Mouse (Mus musculus) stomach, embryonic 15.5 days (tissue): Measurements from ENCODE around the gene Nrp1. TPM values are rescaled to one million over a fixed set of nuclear protein-coding genes. Genes with fewer than 3 reads are reported as not detected.

Source experiments
- ATAC-seq: fragments of 200-750 bp; cut with Nextera tagmentation; 2 replicates; pipeline ENCODE4 v1.8.0; 2017; ENCODE audit warnings: low read depth, moderate number of reproducible peaks, moderate TSS enrichment; ENCODE audit not compliant: insufficient read depth, low FRiP score
- H3K27ac ChIP-seq: fragments of 300-500 bp; sonication (generic); 2 replicates; pipeline ENCODE4 v1.5.1; 2015; ENCODE audit warnings: mild to moderate bottlenecking, inconsistent platforms
- H3K27me3 ChIP-seq: fragments of 300-500 bp; sonication (generic); replicated peaks from 2 replicates; pipeline ENCODE4 v1.6.1; 2015; ENCODE audit warnings: inconsistent platforms
- H3K36me3 ChIP-seq: fragments of 300-500 bp; sonication (generic); 2 replicates; pipeline ENCODE4 v1.6.1; 2015; ENCODE audit warnings: inconsistent platforms
- H3K4me1 ChIP-seq: fragments of 300-500 bp; sonication (generic); 2 replicates; pipeline ENCODE4 v1.6.1; 2015; ENCODE audit warnings: inconsistent platforms
- H3K4me2 ChIP-seq: fragments of 300-500 bp; sonication (generic); 2 replicates; pipeline ENCODE4 v1.6.1; 2015; ENCODE audit warnings: mild to moderate bottlenecking, inconsistent platforms
- H3K4me3 ChIP-seq: fragments of 300-500 bp; sonication (generic); replicated peaks from 2 replicates; pipeline ENCODE4 v1.5.1; 2015; ENCODE audit warnings: inconsistent platforms
- H3K9ac ChIP-seq: fragments of 300-500 bp; sonication (generic); 2 replicates; pipeline ENCODE4 v1.6.1; 2015; ENCODE audit warnings: inconsistent platforms
- H3K9me3 ChIP-seq: fragments of 300-500 bp; sonication (generic); 2 replicates; pipeline ENCODE4 v1.6.1; 2016; ENCODE audit warnings: inconsistent platforms
- WGBS: fragments of 180-500 bp; shearing (Covaris S2); methylation state at CpG from one replicate; pipeline ENCODE4 v1.1.7; 2015; 5-methylcytosine and 5-hydroxymethylcytosine counted together
- polyA plus RNA-seq: library from polyadenylated mRNA; unstranded; fragments of >200 nt; fragmentation: Nextera tagmentation; extraction: Ambion mirVana; gene quantifications from 2 replicates; pipeline ENCODE4 v1.2.1, GENCODE M21; 2015

Nrp1 gene
- polyA plus RNA-seq, 1 experiment from 2014 or later: 62.7 TPM

- ATAC-seq: no peak
- H3K9ac ChIP-seq: no peak overlapping the region
- H3K4me2 ChIP-seq: no peak overlapping the region
- H3K27ac ChIP-seq: no peak overlapping the region
- H3K4me3 ChIP-seq: no peak overlapping the region
- peaks cover 2% of the 10 kb centered on the region; the same call in 1 of the 2 replicates for H3K36me3 ChIP-seq
- no peaks in the 10 kb centered on the region for H3K27me3 ChIP-seq
- WGBS: 81% methylated on average over 5 of the region's 5 CpGs
- H3K9me3 ChIP-seq: no peaks in the 10 kb centered on the region
- peaks cover 9% of the 10 kb centered on the region for H3K4me1 ChIP-seq
Measured at GRCm38 (mm10) chr8:128372724-128373123, 14.3 kb downstream of the Nrp1 start.

GRCm38 (mm10) chr8:128373418-128373817, 15.0 kb downstream of the Nrp1 start:
- H3K4me2 ChIP-seq: no peak overlapping the region
- ATAC-seq: no peak
- no peak overlapping the region for H3K9ac ChIP-seq
- peaks cover 2% of the 10 kb centered on the region; the same call in 1 of the 2 replicates for H3K36me3 ChIP-seq
- peaks cover 9% of the 10 kb centered on the region for H3K4me1 ChIP-seq
- H3K27me3 ChIP-seq: no peaks in the 10 kb centered on the region
- no peaks in the 10 kb centered on the region for H3K9me3 ChIP-seq
- no peak overlapping the region for H3K4me3 ChIP-seq
- 78% methylated on average over 6 of the region's 6 CpGs for WGBS
- no peak overlapping the region for H3K27ac ChIP-seq

GRCm38 (mm10) chr8:128375291-128375690, 16.9 kb downstream of the Nrp1 start:
- peaks cover 2% of the 10 kb centered on the region; the same call in 1 of the 2 replicates for H3K36me3 ChIP-seq
- peaks cover 9% of the 10 kb centered on the region; the same call in 1 of the 2 replicates for H3K4me1 ChIP-seq
- no peak overlapping the region for H3K27ac ChIP-seq
- H3K27me3 ChIP-seq: no peaks in the 10 kb centered on the region
- 49% methylated on average over 4 of the region's 4 CpGs for WGBS
- H3K9me3 ChIP-seq: no peaks in the 10 kb centered on the region
- no peak overlapping the region for H3K4me3 ChIP-seq
- no peak overlapping the region for H3K9ac ChIP-seq
- H3K4me2 ChIP-seq: no peak overlapping the region
- ATAC-seq: no peak

GRCm38 (mm10) chr8:128383176-128383575, 24.8 kb downstream of the Nrp1 start:
- WGBS: 32% methylated on average over 3 of the region's 3 CpGs
- H3K4me2 ChIP-seq: no peak overlapping the region
- H3K9me3 ChIP-seq: no peaks in the 10 kb centered on the region
- no peak; the same call in 1 of the 2 replicates for ATAC-seq
- no peak overlapping the region for H3K9ac ChIP-seq
- H3K4me1 ChIP-seq: peaks cover 7% of the 10 kb centered on the region
- no peak overlapping the region for H3K27ac ChIP-seq
- no peak overlapping the region for H3K4me3 ChIP-seq
- no peaks in the 10 kb centered on the region for H3K36me3 ChIP-seq
- H3K27me3 ChIP-seq: no peaks in the 10 kb centered on the region

- no peak overlapping the region for H3K4me3 ChIP-seq
- 63% methylated on average over 2 of the region's 2 CpGs for WGBS
Measured at GRCm38 (mm10) chr8:128384366-128384765, 26.0 kb downstream of the Nrp1 start.

GRCm38 (mm10) chr8:128384921-128385332, 26.5 kb downstream of the Nrp1 start:
- no peak overlapping the region for H3K4me3 ChIP-seq
- no peaks in the 10 kb centered on the region for H3K36me3 ChIP-seq
- peaks cover 7% of the 10 kb centered on the region for H3K4me1 ChIP-seq
- WGBS: 55% methylated on average over 5 of the region's 5 CpGs
- H3K4me2 ChIP-seq: no peak overlapping the region
- H3K27me3 ChIP-seq: no peaks in the 10 kb centered on the region
- H3K27ac ChIP-seq: no peak overlapping the region
- no peak overlapping the region for H3K9ac ChIP-seq
- H3K9me3 ChIP-seq: no peaks in the 10 kb centered on the region
- no peak for ATAC-seq

More at GRCm38 (mm10) chr8:128384366-128384765, 26.0 kb downstream of the Nrp1 start:
- H3K27ac ChIP-seq: no peak overlapping the region
- H3K9me3 ChIP-seq: no peaks in the 10 kb centered on the region
- no peaks in the 10 kb centered on the region for H3K36me3 ChIP-seq
- H3K27me3 ChIP-seq: no peaks in the 10 kb centered on the region
- ATAC-seq: no peak
- H3K9ac ChIP-seq: no peak overlapping the region
- H3K4me1 ChIP-seq: peaks cover 7% of the 10 kb centered on the region
- no peak overlapping the region for H3K4me2 ChIP-seq

- no peaks in the 10 kb centered on the region for H3K36me3 ChIP-seq
- H3K27ac ChIP-seq: no peak overlapping the region
- H3K9me3 ChIP-seq: no peaks in the 10 kb centered on the region
- H3K27me3 ChIP-seq: no peaks in the 10 kb centered on the region
- WGBS: 65% methylated on average over 2 of the region's 2 CpGs
- ATAC-seq: no peak
- no peak overlapping the region for H3K9ac ChIP-seq
- no peak overlapping the region for H3K4me3 ChIP-seq
- peaks cover 4% of the 10 kb centered on the region for H3K4me1 ChIP-seq
- H3K4me2 ChIP-seq: no peak overlapping the region
Measured at GRCm38 (mm10) chr8:128386963-128387621, 28.7 kb downstream of the Nrp1 start.

- Histone ChIP-seq H3K9ac (no peak overlapping the region), H3K27ac (no peak overlapping the region), H3K4me2 (no peak overlapping the region), H3K36me3 (no peaks in the 10 kb centered on the region), H3K4me1 (peaks cover 4% of the 10 kb centered on the region; the same call in 1 of the 2 replicates), H3K27me3 (no peaks in the 10 kb centered on the region), H3K9me3 (no peaks in the 10 kb centered on the region), H3K4me3 (no peak overlapping the region)
- no peak for ATAC-seq
Measured at GRCm38 (mm10) chr8:128390759-128391158, 32.4 kb downstream of the Nrp1 start.

GRCm38 (mm10) chr8:128391182-128391760, 32.9 kb downstream of the Nrp1 start:
- Histone ChIP-seq H3K27ac (no peak overlapping the region), H3K4me3 (no peak overlapping the region), H3K4me1 (peaks cover 4% of the 10 kb centered on the region; the same call in 1 of the 2 replicates), H3K9me3 (no peaks in the 10 kb centered on the region), H3K36me3 (no peaks in the 10 kb centered on the region), H3K27me3 (no peaks in the 10 kb centered on the region), H3K4me2 (no peak overlapping the region), H3K9ac (no peak overlapping the region)
- 80% methylated on average over 4 of the region's 4 CpGs for WGBS
- ATAC-seq: no peak

- H3K36me3 ChIP-seq: no peaks in the 10 kb centered on the region
- no peak overlapping the region for H3K4me2 ChIP-seq
- no peaks in the 10 kb centered on the region for H3K9me3 ChIP-seq
- no peak overlapping the region for H3K27ac ChIP-seq
- ATAC-seq: no peak
- H3K9ac ChIP-seq: no peak overlapping the region
- WGBS: 73% methylated on average over 5 of the region's 5 CpGs
- no peaks in the 10 kb centered on the region for H3K27me3 ChIP-seq
- no peaks in the 10 kb centered on the region for H3K4me1 ChIP-seq
- H3K4me3 ChIP-seq: no peak overlapping the region
Measured at GRCm38 (mm10) chr8:128394671-128395193, 36.3 kb downstream of the Nrp1 start.

GRCm38 (mm10) chr8:128396968-128397367, 38.6 kb downstream of the Nrp1 start:
- Histone ChIP-seq H3K27me3 (no peaks in the 10 kb centered on the region), H3K4me2 (no peak overlapping the region), H3K4me3 (no peak overlapping the region), H3K36me3 (no peaks in the 10 kb centered on the region), H3K9ac (no peak overlapping the region), H3K4me1 (no peaks in the 10 kb centered on the region), H3K9me3 (no peaks in the 10 kb centered on the region), H3K27ac (no peak overlapping the region)
- WGBS: 37% methylated on average over 7 of the region's 7 CpGs
- no peak for ATAC-seq

GRCm38 (mm10) chr8:128397441-128397840, 39.0 kb downstream of the Nrp1 start:
- 43% methylated on average over 3 of the region's 3 CpGs for WGBS
- H3K4me1 ChIP-seq: no peaks in the 10 kb centered on the region
- ATAC-seq: no peak
- no peak overlapping the region for H3K9ac ChIP-seq
- H3K27me3 ChIP-seq: no peaks in the 10 kb centered on the region
- H3K27ac ChIP-seq: no peak overlapping the region
- H3K9me3 ChIP-seq: no peaks in the 10 kb centered on the region
- H3K4me2 ChIP-seq: no peak overlapping the region
- H3K4me3 ChIP-seq: no peak overlapping the region
- H3K36me3 ChIP-seq: no peaks in the 10 kb centered on the region
